Comparison of ENCODE assay signal across 8 mouse cellular contexts in the genomic region with DNA sequence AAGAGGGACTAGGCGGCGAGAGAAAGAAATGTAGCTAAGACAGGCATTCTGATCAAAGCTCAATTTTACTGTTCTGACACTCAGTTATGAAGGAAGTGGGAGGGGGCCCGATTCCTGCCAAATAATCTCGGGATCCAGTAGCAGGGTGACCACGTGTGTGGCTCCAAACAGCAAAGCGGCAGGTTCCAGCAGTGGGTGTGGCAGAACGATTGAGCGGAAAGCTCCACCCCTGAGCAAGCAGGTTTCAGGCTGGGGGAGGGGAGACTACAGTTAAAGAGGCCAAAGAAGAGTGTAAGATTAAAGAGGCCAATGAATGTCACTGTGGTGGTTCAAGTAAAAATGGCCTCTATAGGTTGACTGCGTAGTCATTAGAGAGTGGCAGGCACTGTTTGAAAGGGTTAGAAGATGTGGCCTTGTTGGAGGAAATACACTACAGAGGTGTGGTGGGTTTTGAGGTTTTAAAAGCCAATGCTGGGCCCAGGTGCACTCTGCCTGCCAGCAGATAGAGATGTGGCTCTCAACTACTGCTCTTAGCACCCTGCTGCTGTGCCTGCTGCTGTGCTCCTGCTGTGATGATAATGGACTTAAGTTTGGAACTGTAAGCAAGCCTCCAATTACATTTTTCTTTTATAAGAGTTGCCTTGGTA.
DNase-seq lines count a peak whose midpoint lies in the region; ATAC-seq and TF ChIP-seq lines count a peak whose summit lies in the region.

No protein-coding gene starts in this region.

- no peak overlapping the region for H3K4me3 ChIP-seq in thymus, adult 2 months (ENCODE audit: control insufficient read depth, insufficient read depth, low read length)
- no peak overlapping the region for H3K4me3 ChIP-seq in heart, embryonic 14.5 days (ENCODE audit: control insufficient read depth in 1 of 2, insufficient read depth in 1 of 2, low read depth in 1 of 2, low read length in 2 of 2)
- no peak overlapping the region for H3K4me3 ChIP-seq in stomach, postnatal 0 days (ENCODE audit: low read depth, low read length)

- H3K9ac ChIP-seq in heart, embryonic 14.5 days (ENCODE audit: low read length) = no peak overlapping the region
- H3K9ac ChIP-seq in stomach, postnatal 0 days (ENCODE audit: low read length) = no peak overlapping the region

- WGBS in thymus, adult 2 months = 17% methylated on average over 9 of the region's 9 CpGs
- 11% methylated on average over 9 of the region's 9 CpGs for WGBS in heart, embryonic 14.5 days
- WGBS in stomach, postnatal 0 days = 11% methylated on average over 9 of the region's 9 CpGs

- no peak for TF ChIP-seq EP300 in stomach, postnatal 0 days (optimal IDR thresholded peaks at IDR 0.05)

- no peak for TF ChIP-seq POLR2A in thymus, adult 2 months (IDR thresholded peaks at IDR 0.05; ENCODE audit: control insufficient read depth, extremely low read depth, insufficient read depth, low read length, poor library complexity)

- no peak for TF ChIP-seq CTCF in thymus, adult 2 months (IDR thresholded peaks at IDR 0.05; ENCODE audit: borderline replicate concordance, control insufficient read depth, extremely low read depth, insufficient read depth, low read length, poor library complexity)
- TF ChIP-seq CTCF in stomach, postnatal 0 days (IDR thresholded peaks at IDR 0.05; ENCODE audit: low read depth) = no peak

- no peaks in the 10 kb centered on the region for H3K36me3 ChIP-seq in thymus, adult 2 months (ENCODE audit: control insufficient read depth, insufficient read depth, low read length)
- H3K36me3 ChIP-seq in heart, embryonic 14.5 days (ENCODE audit: control insufficient read depth, insufficient read depth, low read length) = 0 out of 2 replicates have a peak, but pooled peaks cover 12% of the 10 kb centered on the region
- no peaks in the 10 kb centered on the region for H3K36me3 ChIP-seq in stomach, postnatal 0 days (ENCODE audit: control insufficient read depth, insufficient read depth, low read length)

- no peaks in the 10 kb centered on the region for H3K27me3 ChIP-seq in thymus, adult 2 months (ENCODE audit: control insufficient read depth, insufficient read depth, low read length)
- no peaks in the 10 kb centered on the region for H3K27me3 ChIP-seq in heart, embryonic 14.5 days (ENCODE audit: control insufficient read depth, insufficient read depth, low read length)
- no peaks in the 10 kb centered on the region for H3K27me3 ChIP-seq in stomach, postnatal 0 days (ENCODE audit: control insufficient read depth, insufficient read depth, low read length)

- H3K4me1 ChIP-seq in thymus, adult 2 months (replicated peaks; ENCODE audit: control insufficient read depth, insufficient read depth, low read length) = no peaks in the 10 kb centered on the region
- peaks cover 4 to 5% of the 10 kb centered on the region in 2 experiments for H3K4me1 ChIP-seq in heart, embryonic 14.5 days (ENCODE audit: control insufficient read depth in 2 of 2, insufficient read depth in 2 of 2, low read length in 2 of 2)
- no peaks in the 10 kb centered on the region for H3K4me1 ChIP-seq in stomach, postnatal 0 days (replicated peaks; ENCODE audit: control insufficient read depth, insufficient read depth)

- no peaks in the 10 kb centered on the region for H3K9me3 ChIP-seq in heart, embryonic 14.5 days (ENCODE audit: control insufficient read depth, low read length)
- no peaks in the 10 kb centered on the region for H3K9me3 ChIP-seq in stomach, postnatal 0 days (ENCODE audit: control insufficient read depth, low read length)

- 0 out of 2 replicates have a peak overlapping the region, but pooled peaks have one; percentile 32 for H3K4me2 ChIP-seq in heart, embryonic 14.5 days (ENCODE audit: low read length)
- H3K4me2 ChIP-seq in stomach, postnatal 0 days (replicated peaks; ENCODE audit: low read depth) = 0 out of 2 replicates have a peak overlapping the region, but pooled peaks have one; percentile 3

- no peak overlapping the region for H3K27ac ChIP-seq in thymus, adult 2 months (ENCODE audit: control insufficient read depth, insufficient read depth, low read length)
- no peak overlapping the region for H3K27ac ChIP-seq in heart, embryonic 14.5 days (replicated peaks in 1 of 2; ENCODE audit: control insufficient read depth in 1 of 2, insufficient read depth in 1 of 2, low read depth in 2 of 2, low read length in 2 of 2)
- no peak overlapping the region for H3K27ac ChIP-seq in stomach, postnatal 0 days (replicated peaks)

- DNase-seq in thymus, adult 2 months = peak; percentile 3
- no peak for DNase-seq in thymus, postnatal 10 days (ENCODE audit: low spot score in 2 of 2)
- DNase-seq in kidney, postnatal 25 days = peak; percentile 52 to 77
- peak; percentile 52 for DNase-seq in stomach, postnatal 0 days (ENCODE audit: low spot score)
- no peak for DNase-seq in urinary bladder, adult 18-20 months (ENCODE audit: low spot score in 2 of 2)
- no peak for DNase-seq in gastrocnemius, postnatal 10 days
- DNase-seq in right cerebral cortex, adult 18-20 months = no peak

- no peak for ATAC-seq in heart, embryonic 14.5 days (ENCODE audit: insufficient number of reproducible peaks, insufficient read depth, low FRiP score, low read depth)
- ATAC-seq in stomach, postnatal 0 days (ENCODE audit: low FRiP score, low TSS enrichment) = 0 out of 2 replicates have a peak, but pooled peaks have one; percentile 40

Comparison
In these comparisons a context has a peak if more than half of its experiments do, and no peak if none do; other contexts are left out.
1. DNase-seq: peak in thymus, adult 2 months (single experiment), kidney, postnatal 25 days (2 of 2) and stomach, postnatal 0 days (single experiment); none in thymus, postnatal 10 days (0 of 2), urinary bladder, adult 18-20 months (0 of 2), gastrocnemius, postnatal 10 days (single experiment) and right cerebral cortex, adult 18-20 months (single experiment).